Mouse (Mus musculus) retina, postnatal 1 day (tissue): Measurements from ENCODE around the gene Alox12b.

Experiments used
- DNase-seq: peaks from one replicate; pipeline ENCODE4 v3.0.0-alpha.2; 2012

Gene Alox12b

DNA sequence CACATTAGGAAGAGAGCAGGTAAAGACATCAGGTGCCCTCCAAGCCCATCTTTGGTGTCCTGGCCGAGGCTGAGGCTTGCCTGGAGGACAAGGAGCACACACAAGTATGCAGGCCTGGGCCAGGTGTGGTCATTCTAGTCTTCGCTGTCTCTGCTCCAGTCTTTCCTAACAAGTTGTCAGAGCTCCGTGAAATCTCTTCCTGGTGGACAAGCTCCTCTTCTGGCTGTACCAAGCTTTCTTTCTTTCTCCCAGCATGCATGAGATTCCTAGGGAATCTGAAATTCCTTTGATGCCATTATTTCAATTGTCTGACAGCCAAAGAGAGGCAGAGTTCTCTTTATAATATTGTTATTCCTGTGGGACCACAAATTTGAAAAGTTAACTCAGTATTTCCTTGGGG lies 22.7 kb downstream of the Alox12b start:
- DNase-seq: no peak

DNA sequence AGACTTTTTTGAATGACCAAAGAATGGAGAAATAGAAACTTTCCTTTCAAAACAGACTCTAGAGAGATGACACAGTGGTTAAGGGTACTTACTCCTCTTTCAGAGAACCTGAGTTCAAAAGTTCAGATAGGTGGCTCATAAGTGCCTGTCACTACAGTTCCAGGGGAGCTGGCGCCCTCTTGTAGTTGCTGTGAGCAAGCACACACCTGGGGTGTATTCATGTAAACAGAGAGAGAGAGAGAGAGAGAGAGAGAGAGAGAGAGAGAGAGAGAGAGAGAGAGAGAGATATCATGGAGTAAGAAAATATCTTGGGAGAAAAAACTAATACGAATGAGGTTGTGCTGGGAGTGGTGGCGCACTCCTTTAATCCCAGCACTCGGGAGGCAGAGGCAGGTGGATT lies 23.3 kb downstream of the Alox12b start:
- no peak for DNase-seq

DNA sequence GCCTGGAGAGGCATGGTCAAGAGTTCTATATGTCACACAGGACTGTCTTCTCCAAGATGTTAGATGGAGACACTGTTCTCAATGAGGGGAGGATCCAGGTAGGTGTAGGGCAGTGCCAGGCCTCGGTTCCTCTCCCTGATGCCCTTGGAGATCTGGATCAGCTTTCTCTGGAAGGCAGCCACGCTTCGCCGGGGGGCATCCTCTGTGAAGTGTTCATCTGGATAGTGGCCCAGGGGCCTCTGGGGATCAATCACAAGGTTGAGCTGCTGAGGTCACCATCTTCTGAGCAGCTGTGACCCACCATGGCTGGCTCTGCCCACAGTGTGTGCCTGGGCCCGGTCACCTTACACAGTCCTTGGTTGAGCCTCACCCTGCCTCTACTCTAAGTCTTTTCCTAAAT lies 28.2 kb downstream of the Alox12b start:
- no peak for DNase-seq

DNA sequence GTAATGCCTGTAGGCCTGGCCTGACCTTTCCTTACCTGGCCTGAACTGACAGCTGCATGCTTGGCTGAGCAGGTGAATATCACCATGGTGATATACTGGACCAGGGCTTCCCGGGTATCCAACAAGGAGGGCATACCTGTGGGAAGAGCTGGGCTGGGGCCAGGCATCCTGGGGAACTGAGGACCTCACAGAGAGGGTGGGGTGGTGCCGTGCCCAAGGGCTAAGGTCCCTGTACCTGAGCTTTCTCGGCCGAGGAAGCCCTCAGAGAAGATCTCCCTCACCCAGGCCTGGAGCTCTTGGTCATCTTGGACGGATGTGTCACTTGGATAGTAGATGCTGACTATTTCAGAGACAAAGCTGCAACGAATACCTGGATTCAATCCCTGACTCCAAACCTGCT lies 29.1 kb downstream of the Alox12b start:
- no peak for DNase-seq

DNA sequence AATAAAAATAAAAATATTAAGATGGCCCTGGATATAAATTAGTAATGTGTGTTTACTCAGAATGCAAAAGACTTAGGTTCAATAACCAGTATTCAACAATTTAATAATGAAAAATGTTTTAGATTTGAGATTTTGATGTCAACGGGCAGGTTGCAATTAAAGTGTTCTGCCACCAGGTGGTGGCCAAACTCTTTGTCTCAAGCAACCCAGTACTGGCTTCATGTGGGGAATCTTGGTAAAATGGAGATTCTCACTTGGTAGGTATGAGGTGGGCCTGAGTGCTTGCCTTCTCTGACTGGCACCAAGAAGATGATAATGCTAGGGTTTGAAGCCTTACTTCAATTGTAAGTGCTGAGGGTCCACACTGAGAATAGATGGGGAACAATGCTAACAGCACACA lies 36.1 kb downstream of the Alox12b start:
- DNase-seq: peak; percentile 64

DNA sequence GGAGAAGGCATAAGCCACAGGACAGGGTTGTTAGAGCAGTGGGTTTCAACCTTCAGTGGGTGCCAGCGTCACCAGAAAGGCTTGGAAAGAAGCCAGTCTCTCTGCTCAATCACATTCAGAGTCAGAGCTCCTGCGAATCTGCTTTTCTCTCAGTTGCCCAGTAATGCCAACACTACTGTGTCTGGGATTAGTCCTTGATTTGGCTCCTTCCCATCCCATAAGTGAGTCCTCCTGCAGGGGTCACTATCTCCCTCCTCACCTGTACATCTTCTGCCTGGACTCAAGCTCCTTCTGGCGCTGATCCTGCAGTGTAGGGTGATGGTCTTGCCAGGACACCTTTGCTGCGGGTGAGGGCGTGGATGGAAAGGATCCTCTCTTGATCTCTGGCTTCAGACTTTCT lies 40.0 kb downstream of the Alox12b start:
- DNase-seq: peak; percentile 51

DNA sequence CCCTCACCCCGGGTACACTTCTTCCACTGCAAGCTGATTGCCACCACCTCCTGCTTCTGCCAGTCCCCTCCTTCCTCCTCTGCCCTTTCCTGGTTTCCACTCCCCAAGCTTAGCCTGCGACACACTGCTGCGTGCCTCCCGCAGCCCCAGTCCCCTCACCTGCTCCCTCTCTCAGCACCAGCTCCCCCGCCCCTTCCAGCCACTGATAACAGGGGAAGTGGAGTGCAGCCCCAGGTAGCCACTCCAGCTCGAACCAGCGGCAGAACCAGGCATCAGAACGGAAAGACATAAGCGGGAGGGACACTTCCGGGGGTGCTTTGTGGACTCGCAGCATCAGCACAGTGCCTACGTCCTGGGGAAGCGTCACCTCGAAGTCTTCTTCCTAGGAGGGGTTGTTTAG lies 40.4 kb downstream of the Alox12b start:
- DNase-seq: peak; percentile 26

DNA sequence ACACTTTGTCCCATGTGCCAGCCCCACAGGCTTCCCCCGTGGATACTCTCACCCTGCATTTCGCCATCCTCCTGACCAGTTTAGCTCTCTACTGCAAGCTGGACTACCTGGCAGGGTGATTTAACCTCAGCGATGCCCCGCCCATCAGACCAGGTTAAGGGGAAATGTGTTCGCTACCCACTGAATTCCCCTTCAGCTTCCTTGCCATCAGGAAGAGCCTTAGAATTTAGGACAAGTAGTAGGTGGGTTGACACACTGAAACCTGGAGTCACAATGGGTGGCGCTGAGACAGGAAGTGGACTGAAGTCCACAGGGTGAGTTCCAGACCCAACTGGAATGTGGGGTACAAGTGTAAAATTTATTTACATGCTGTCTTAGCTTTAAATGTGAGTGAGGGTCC lies 41.0 kb downstream of the Alox12b start, which contains the start of gene Alox8:
Gene Alox8 (minus strand): TSS at position 101 of the 400 bp plus-strand sequence.
- DNase-seq: no peak

DNA sequence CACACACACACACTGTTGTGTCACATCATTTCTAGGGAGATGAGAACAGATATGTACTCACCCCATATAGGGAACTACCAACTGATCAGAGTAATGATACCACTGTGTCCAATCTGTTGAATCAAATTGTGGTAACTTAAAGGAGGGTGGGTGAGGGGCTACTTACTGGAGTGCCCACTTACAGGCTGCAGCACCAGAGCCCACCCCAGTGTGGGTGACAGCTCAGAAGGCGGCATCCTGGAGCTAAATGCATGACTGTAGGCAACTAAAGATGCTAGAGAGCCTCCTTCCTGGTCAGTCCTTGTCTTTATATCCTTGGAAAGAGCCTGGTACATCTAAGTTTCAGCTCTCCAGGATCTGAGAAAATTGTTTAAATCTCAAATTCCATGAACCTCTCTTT lies 42.5 kb downstream of the Alox12b start:
- no peak for DNase-seq

DNA sequence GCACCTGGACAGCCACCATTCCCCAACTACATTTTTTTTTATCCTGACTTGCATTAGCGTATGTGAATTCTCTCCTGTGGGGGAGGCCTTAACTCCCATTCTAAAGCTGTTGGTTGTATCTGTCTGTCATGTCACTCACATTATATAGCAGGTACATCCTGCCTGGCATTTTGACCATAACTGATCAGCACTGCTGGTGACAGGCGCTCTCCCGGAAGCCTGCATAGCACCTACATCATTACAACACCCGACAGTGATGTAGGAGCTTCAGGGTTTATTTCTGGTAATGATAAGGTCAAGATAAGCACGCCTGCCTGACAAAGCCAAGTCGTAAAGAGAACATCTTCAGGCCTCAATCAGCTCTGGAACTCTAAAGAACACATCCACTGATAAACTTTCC lies 43.4 kb downstream of the Alox12b start:
- DNase-seq: no peak

DNA sequence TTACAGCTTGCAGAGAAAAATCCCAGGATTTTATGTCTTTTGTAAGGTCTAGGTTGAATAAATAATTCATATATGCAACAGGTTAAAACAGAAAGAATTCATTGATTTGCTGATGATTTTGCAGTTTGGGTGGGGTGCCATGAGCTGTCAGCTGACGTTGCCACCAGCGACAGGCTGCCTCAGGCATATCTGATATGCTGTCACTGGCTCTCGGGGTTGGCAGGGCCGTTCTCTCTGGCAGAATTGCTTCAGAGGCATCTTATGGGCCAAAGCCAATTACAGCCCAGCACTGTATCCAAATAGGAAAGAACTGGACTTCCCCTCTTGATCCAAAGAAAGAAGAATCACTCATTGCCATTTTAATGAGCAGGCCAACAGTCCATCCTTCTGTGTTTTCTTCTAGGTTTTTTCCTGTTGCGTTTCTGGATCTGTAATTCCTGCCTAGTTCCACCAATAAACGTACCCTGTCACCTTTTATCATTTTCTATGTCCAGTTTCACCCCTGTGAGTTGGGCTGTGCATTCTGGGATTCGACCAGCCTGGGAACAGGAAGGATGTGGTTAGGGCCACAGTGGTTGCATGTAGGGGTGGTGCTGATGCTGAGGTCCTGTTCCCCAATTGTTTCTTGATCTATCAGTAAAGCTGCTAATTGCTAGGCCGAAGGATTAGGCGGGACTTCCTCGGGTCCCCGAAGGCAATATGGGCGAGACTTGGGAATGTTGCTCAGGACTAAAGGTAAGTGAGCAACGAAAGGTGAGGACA lies 45.9 kb downstream of the Alox12b start:
- DNase-seq: no peak

DNA sequence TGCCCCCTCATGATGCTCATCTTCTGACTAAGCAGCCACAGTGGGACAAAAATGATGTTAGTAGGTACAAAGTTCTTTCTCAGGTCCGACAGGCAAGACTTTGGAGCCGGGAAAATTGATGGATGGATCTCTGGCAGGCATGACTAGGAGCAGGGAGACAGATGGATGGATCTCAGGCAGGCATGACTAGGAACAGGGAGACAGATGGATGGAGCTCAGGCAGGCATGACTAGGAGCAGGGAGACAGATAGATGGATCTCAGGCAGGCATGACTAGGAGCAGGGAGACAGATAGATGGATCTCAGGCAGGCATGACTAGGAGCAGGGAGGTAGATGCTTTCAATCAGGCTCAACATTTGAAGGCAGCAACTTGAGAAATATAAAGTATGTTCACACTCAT lies 54.6 kb downstream of the Alox12b start:
- peak; percentile 85 for DNase-seq

DNA sequence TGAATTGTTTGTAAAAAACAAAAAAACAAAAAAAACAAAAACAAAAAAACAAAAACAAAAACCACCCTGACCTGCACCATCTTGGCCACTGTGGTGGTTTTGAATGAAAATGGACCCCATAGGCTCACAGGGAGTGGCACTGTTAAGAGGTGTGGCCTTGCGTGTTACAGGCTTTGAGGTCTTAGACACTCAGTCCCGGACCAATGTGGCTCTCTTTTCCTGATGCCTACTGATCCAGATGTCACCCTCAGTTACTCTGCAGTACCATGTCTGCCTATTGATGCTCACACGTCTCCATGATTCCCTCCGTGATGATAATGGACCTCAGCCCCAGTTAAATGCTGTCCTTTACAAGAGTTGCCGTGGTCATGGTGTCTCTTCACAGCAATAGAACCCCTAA lies 60.6 kb downstream of the Alox12b start:
- no peak for DNase-seq

DNA sequence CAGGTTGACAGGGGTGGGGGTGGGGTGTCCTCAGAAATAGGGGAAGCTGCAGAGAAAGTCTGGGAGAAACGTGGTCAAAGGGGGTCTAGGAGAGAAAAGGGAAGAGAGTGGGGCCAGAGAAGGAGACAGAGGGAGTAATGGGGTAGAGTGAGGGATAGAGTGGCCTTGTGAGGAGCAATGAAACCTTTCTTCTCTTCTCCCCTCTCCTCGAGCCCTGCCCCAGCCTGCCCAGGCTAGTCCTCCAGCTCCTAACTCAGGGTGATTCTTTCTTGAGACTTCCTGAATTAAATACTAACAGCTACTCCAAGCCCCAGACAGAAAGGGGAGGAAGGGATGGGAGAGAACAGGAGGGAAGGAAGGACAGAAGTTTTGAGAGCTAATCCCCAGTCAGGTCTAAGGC lies 61.9 kb downstream of the Alox12b start:
- DNase-seq: no peak
